Mouse (Mus musculus) left cerebral cortex, adult 18-20 months (tissue): ENCODE results near the gene Gm4985. TPM values are rescaled to one million over a fixed set of nuclear protein-coding genes. Genes with fewer than 3 reads are reported as not detected.
"Not testable (repeated sequence)": the region's sequence is repeated elsewhere in the genome, so short reads cannot be mapped to it uniquely, and the experiment has no call there.

Source experiments
- DNase-seq, 2 experiments: peaks; one replicate each; pipeline ENCODE4 v3.0.0; 2021 to 2022; ENCODE audit warnings: low spot score in 2 of 2, mixed read lengths in 1 of 2
- long read RNA-seq, 2 experiments: library from polyadenylated mRNA; stranded (forward); transcript quantifications; one replicate each; pipeline ENCODE4 v2.0.0; 2021
- microRNA-seq, 2 experiments: library from miRNA; unstranded; fragments of <30 nt; microRNA quantifications; one replicate each; pipeline ENCODE4 v1.2.0; 2021
- total RNA-seq, 2 experiments: library from RNA; stranded (reverse); gene quantifications; 2 replicates each; pipeline ENCODE4 v1.2.3; 2021

Gm4985 gene
- not detected for total RNA-seq
- long read RNA-seq, experiment 1 = 0 reads
- long read RNA-seq, experiment 2 = 0 reads

- not testable (repeated sequence) for DNase-seq
Measured at GRCm38 (mm10) chrX:23958834-23959233, at the start of gene Gm4985. Gene Gm4985 (minus strand): TSS chrX:23958934.

- DNase-seq = no peak
Measured at GRCm38 (mm10) chrX:23954161-23954560, 4.6 kb downstream of the Gm4985 start.

Small RNA genes within 50 kb of the gene (microRNA-seq; reads per million reads assigned to microRNA genes)
- gene Gm25299 = 0 reads per million in 2 experiments

Other genes with a start within 250 kb of the Gm4985 start
- gene Gm4907, start 76.4 kb downstream of the Gm4985 start, total RNA-seq = not detected